Mouse (Mus musculus) activated CD4-positive, CD25-positive, alpha-beta regulatory T cell (primary cell): ENCODE results near the gene Cabp5. TPM values are rescaled to one million over a fixed set of nuclear protein-coding genes. Genes with fewer than 3 reads are reported as not detected.

Source experiments
- polyA plus RNA-seq, 2 experiments: library from polyadenylated mRNA; unstranded; fragments of 100-300 nt; shearing (Covaris generic); gene quantifications; one replicate each; pipeline ENCODE4 v1.2.1; 2017

Gene Cabp5
- polyA plus RNA-seq = not detected

GRCm38 (mm10) chr7:13397832-13398231, at the start of gene Cabp5:
Cabp5 (plus strand) TSS chr7:13398132.

GRCm38 (mm10) chr7:13450541-13450940, 52.6 kb downstream of the Cabp5 start, which contains the start of gene Bsph1:
Bsph1 (plus strand) TSS chr7:13450841.

Other genes with a start within 250 kb of the Cabp5 start
- gene Vmn1r88, start 238.6 kb upstream of the Cabp5 start, polyA plus RNA-seq = under 1 TPM; 0.02 to 0.05 TPM
- not detected for gene Vmn1r89, start 185.1 kb upstream of the Cabp5 start, polyA plus RNA-seq
- gene Lig1, start 120.8 kb upstream of the Cabp5 start, polyA plus RNA-seq = 10 to 100 TPM; 28.8 to 36.9 TPM
- 1 to 10 TPM in 1 of 2 experiments, under 1 TPM in 1; 0.86 to 2.1 TPM for gene Zswim9, start 119.4 kb upstream of the Cabp5 start, polyA plus RNA-seq
- under 1 TPM; 0.14 to 0.16 TPM for gene Pla2g4c, start 73.5 kb upstream of the Cabp5 start, polyA plus RNA-seq
- gene Bsph1, start 52.7 kb downstream of the Cabp5 start, polyA plus RNA-seq = not detected
- not detected for gene Bsph2, start 172.9 kb downstream of the Cabp5 start, polyA plus RNA-seq
- gene Sult2a5, start 225.8 kb downstream of the Cabp5 start, polyA plus RNA-seq = not detected